Mouse (Mus musculus) E14TG2a.4 (cell line): Measurements from ENCODE around the gene Lbh.

Experiments
- CTCF ChIP-seq: conservative IDR thresholded peaks from 2 replicates; pipeline ENCODE4 v1.5.1; 2014; ENCODE audit warnings: low read length
- NANOG ChIP-seq: IDR thresholded peaks from 2 replicates; pipeline ENCODE4 v1.6.1; 2014; ENCODE audit warnings: borderline replicate concordance, low read length, mixed read lengths
- POU5F1 ChIP-seq: IDR thresholded peaks from 2 replicates; pipeline ENCODE4 v1.6.1; 2014; ENCODE audit warnings: low read length, borderline replicate concordance

DNA sequence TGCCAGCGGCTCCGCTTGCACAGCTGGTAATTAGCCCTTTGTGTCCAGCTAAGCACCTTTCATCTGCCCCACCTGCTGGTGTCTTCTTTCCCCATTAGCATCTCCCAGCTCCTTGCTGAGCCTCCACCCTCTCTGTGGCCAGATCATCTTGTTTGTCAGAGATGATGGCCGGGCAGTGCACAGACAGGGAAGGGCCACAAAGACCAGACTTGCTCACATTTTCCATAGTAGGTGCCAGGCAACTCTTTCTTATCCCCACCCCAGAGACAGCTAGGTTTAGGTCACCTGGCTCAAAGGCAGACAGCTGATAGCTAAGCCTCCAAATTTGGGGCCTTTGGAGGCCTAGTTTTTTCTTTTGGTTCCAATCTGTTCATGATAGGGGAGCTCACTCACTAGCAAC is 16.5 kb downstream of the Lbh start:
- TF ChIP-seq CTCF = no peak
- TF ChIP-seq POU5F1 = no peak
- no peak for TF ChIP-seq NANOG
